Mouse (Mus musculus): ENCODE data around the gene Rrp36. TPM values are rescaled to one million over a fixed set of nuclear protein-coding genes. Genes with fewer than 3 reads are reported as not detected.

Rrp36 gene
- polyA plus RNA-seq, 1 experiment from 2014 or later: 35.2 TPM

- Histone ChIP-seq H3K9me3 (ENCODE audit: low read length) (no peaks in the 10 kb centered on the region), H3K27ac (ENCODE audit: low read length) (peak overlapping the region; percentile 89), H3K4me3 (ENCODE audit: low read depth, low read length) (peak overlapping the region; percentile 90), H3K4me2 (replicated peaks; ENCODE audit: low read depth, low read length) (peak overlapping the region; percentile 81), H3K4me1 (ENCODE audit: insufficient read depth, low read depth, low read length) (peaks cover 14% of the 10 kb centered on the region; the same call in 1 of the 2 replicates), H3K36me3 (ENCODE audit: insufficient read depth, low read length) (peaks cover 30% of the 10 kb centered on the region; the same call in 1 of the 2 replicates), H3K27me3 (replicated peaks; ENCODE audit: insufficient read depth, low read length) (no peaks in the 10 kb centered on the region), H3K9ac (replicated peaks; ENCODE audit: low read depth) (peak overlapping the region; percentile 65)
- DNase-seq (ENCODE audit: low spot score): peak; percentile 71
- TF ChIP-seq EP300 (IDR thresholded peaks at IDR 0.05): no peak
- peak; percentile 55 for TF ChIP-seq CTCF (IDR thresholded peaks at IDR 0.05)
- 0% methylated on average over 33 of the region's 34 CpGs for WGBS
- peak; percentile 2 for ATAC-seq
Observed at GRCm38 (mm10) chr17:46679843-46680759, 5.9 kb upstream of the Rrp36 start.

- peaks cover 20% of the 10 kb centered on the region; the same call in 1 of the 2 replicates for H3K36me3 ChIP-seq (ENCODE audit: insufficient read depth, low read length)
- peak overlapping the region; percentile 81; the same call in 1 of the 2 replicates for H3K4me2 ChIP-seq (replicated peaks; ENCODE audit: low read depth, low read length)
- H3K4me1 ChIP-seq (ENCODE audit: insufficient read depth, low read depth, low read length): peaks cover 14% of the 10 kb centered on the region; the same call in 1 of the 2 replicates
- no peak for ATAC-seq
- no peak overlapping the region for H3K4me3 ChIP-seq (ENCODE audit: low read depth, low read length)
- H3K27me3 ChIP-seq (replicated peaks; ENCODE audit: insufficient read depth, low read length): no peaks in the 10 kb centered on the region
- 0 out of 2 replicates have a peak overlapping the region, but pooled peaks have one; percentile 26 for H3K9ac ChIP-seq (replicated peaks; ENCODE audit: low read depth)
- WGBS: 27% methylated on average over 9 of the region's 9 CpGs
- no peak for DNase-seq (ENCODE audit: low spot score)
- TF ChIP-seq EP300 (IDR thresholded peaks at IDR 0.05) (no peak), CTCF (IDR thresholded peaks at IDR 0.05) (no peak)
- H3K9me3 ChIP-seq (ENCODE audit: low read length): no peaks in the 10 kb centered on the region
- no peak overlapping the region; the same call in 1 of the 2 replicates for H3K27ac ChIP-seq (ENCODE audit: low read length)
Observed at GRCm38 (mm10) chr17:46678911-46679310, 4.8 kb upstream of the Rrp36 start.

- peaks cover 17% of the 10 kb centered on the region; the same call in 1 of the 2 replicates for H3K36me3 ChIP-seq (ENCODE audit: insufficient read depth, low read length)
Observed at GRCm38 (mm10) chr17:46678416-46678815, 4.3 kb upstream of the Rrp36 start, which contains the start of gene Mea1. Gene Mea1, plus strand, starts transcription at chr17:46678793.

GRCm38 (mm10) chr17:46674530-46675283 lies 555 bp upstream of the Rrp36 start:
- ATAC-seq: 0 out of 2 replicates have a peak, but pooled peaks have one; percentile 3
- H3K4me3 ChIP-seq (ENCODE audit: low read depth, low read length): peak overlapping the region; percentile 59
- H3K27me3 ChIP-seq (replicated peaks; ENCODE audit: insufficient read depth, low read length): no peaks in the 10 kb centered on the region
- peaks cover 17% of the 10 kb centered on the region; the same call in 1 of the 2 replicates for H3K4me1 ChIP-seq (ENCODE audit: insufficient read depth, low read depth, low read length)
- no peak for DNase-seq (ENCODE audit: low spot score)
- H3K36me3 ChIP-seq (ENCODE audit: insufficient read depth, low read length): peaks cover 17% of the 10 kb centered on the region; the same call in 1 of the 2 replicates
- H3K4me2 ChIP-seq (replicated peaks; ENCODE audit: low read depth, low read length): peak overlapping the region; percentile 73
- H3K9me3 ChIP-seq (ENCODE audit: low read length): no peaks in the 10 kb centered on the region
- 28% methylated on average over 15 of the region's 15 CpGs for WGBS
- peak overlapping the region; percentile 62 for H3K27ac ChIP-seq (ENCODE audit: low read length)
- peak overlapping the region; percentile 20 for H3K9ac ChIP-seq (replicated peaks; ENCODE audit: low read depth)
- TF ChIP-seq CTCF (IDR thresholded peaks at IDR 0.05) (no peak), EP300 (IDR thresholded peaks at IDR 0.05) (no peak)

More at GRCm38 (mm10) chr17:46678416-46678815, 4.3 kb upstream of the Rrp36 start, which contains the start of gene Mea1:
- H3K9ac ChIP-seq (replicated peaks; ENCODE audit: low read depth): peak within 1 kb of the TSS; percentile 65; the same call in 1 of the 2 replicates
- DNase-seq (ENCODE audit: low spot score) (peak; percentile 26), ATAC-seq (no peak)
- H3K4me3 ChIP-seq (ENCODE audit: low read depth, low read length): peak within 1 kb of the TSS; percentile 90
- TF ChIP-seq CTCF (IDR thresholded peaks at IDR 0.05) (no peak), EP300 (IDR thresholded peaks at IDR 0.05) (no peak)
- peak within 1 kb of the TSS; percentile 81 for H3K4me2 ChIP-seq (replicated peaks; ENCODE audit: low read depth, low read length)
- H3K27ac ChIP-seq (ENCODE audit: low read length): no peak within 1 kb of the TSS; the same call in 1 of the 2 replicates
- 76% methylated on average over 7 of the region's 9 CpGs for WGBS
- no peaks in the 10 kb centered on the region for H3K27me3 ChIP-seq (replicated peaks; ENCODE audit: insufficient read depth, low read length)
- no peaks in the 10 kb centered on the region for H3K9me3 ChIP-seq (ENCODE audit: low read length)
- peaks cover 17% of the 10 kb centered on the region; the same call in 1 of the 2 replicates for H3K4me1 ChIP-seq (ENCODE audit: insufficient read depth, low read depth, low read length)

GRCm38 (mm10) chr17:46669911-46670310 lies 4.2 kb downstream of the Rrp36 start:
- H3K4me2 ChIP-seq (replicated peaks; ENCODE audit: low read depth, low read length): no peak overlapping the region
- H3K27me3 ChIP-seq (replicated peaks; ENCODE audit: insufficient read depth, low read length): no peaks in the 10 kb centered on the region
- H3K36me3 ChIP-seq (ENCODE audit: insufficient read depth, low read length): peaks cover 16% of the 10 kb centered on the region
- DNase-seq (ENCODE audit: low spot score): no peak
- H3K9ac ChIP-seq (replicated peaks; ENCODE audit: low read depth): no peak overlapping the region
- H3K4me3 ChIP-seq (ENCODE audit: low read depth, low read length): no peak overlapping the region
- peaks cover 6% of the 10 kb centered on the region; the same call in 1 of the 2 replicates for H3K4me1 ChIP-seq (ENCODE audit: insufficient read depth, low read depth, low read length)
- TF ChIP-seq EP300 (IDR thresholded peaks at IDR 0.05) (no peak), CTCF (IDR thresholded peaks at IDR 0.05) (no peak)
- no peak for ATAC-seq
- 97% methylated on average over 10 of the region's 10 CpGs for WGBS
- no peak overlapping the region for H3K27ac ChIP-seq (ENCODE audit: low read length)
- no peaks in the 10 kb centered on the region for H3K9me3 ChIP-seq (ENCODE audit: low read length)

Data from lung, postnatal 0 days (tissue).